Mouse (Mus musculus) cerebellum, postnatal 25 days (tissue): Measurements from ENCODE around the gene Arhgap45.
A peak's percentile ranks its signal among the peaks of the same experiment; 100 is the strongest.

Experiments
- DNase-seq, 2 experiments: peaks; one replicate each; pipeline ENCODE4 v3.0.0; 2021; ENCODE audit warnings: mixed read lengths in 2 of 2

Arhgap45 gene

GRCm38 (mm10) chr10:80016511-80016910 is at the start of gene Arhgap45:
TSS of gene Arhgap45 (plus strand) at chr10:80016653.
- DNase-seq: no peak

GRCm38 (mm10) chr10:79966886-79967400 is 49.5 kb upstream of the Arhgap45 start:
- peak; percentile 81 to 83 for DNase-seq

GRCm38 (mm10) chr10:79968181-79968580 is 48.3 kb upstream of the Arhgap45 start:
- peak; percentile 43 to 44 for DNase-seq

DNA sequence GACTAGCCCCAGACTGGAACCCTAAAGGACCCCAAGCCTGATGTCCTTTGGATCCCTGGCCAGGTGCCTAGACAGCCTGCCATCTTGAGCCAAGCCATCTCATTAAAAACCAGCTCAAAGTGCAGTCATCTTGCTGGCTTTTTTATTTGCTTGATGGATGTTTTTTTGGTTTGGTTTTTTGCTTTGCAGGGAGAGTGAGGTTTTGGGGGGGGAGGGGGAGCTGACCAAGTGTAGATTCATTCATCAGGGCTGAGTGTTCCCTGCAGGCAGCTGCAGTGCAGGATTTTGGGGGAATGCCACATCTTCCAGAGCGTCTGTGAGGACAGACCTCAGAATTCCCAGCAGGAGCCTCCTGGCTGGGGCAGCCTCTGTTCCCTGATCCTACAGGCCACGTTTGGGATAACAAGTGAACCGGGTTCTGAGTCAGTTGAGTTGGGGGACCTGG is 47.3 kb upstream of the Arhgap45 start:
- peak in 1 of 2 experiments; percentile 52 for DNase-seq

DNA sequence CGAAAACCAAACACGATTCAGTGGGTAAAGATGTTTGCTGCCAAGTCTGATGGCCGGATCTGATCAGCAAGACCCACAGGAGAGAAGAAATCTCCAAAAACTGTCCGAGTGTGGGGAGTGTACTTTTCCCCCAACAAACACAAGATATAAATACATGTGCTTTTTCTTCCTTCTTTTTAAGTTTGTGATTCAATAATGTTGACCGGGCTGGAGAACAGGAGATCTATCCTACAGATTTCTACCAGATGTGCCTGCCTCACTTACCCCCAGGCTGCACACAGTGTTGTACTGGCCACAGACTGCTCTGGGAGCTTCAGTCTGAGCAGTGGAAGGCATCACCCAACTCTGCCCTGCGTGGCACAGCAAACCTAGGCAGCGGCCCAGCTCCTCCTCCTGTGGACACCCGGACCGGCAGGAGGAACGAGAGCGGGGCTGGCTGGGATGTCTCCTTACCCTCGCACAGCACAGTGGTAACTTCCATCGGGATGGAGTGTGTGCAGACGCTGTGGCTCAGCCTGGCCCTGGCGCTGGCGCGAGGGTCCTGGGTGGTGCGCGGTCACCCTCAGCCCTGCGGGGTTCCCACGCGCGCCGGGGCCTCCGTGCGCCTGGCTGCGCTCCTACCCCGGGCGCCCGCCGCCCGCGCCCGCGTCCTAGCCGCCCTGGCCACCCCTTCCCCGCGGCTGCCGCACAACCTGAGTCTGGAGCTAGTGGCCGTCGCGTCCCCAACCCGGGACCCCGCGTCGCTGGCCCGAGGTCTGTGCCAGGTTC is 45.9 kb upstream of the Arhgap45 start, which contains the start of gene Grin3b:
TSS of gene Grin3b (plus strand) at position 301 of the 768 bp plus-strand sequence.
- peak; percentile 54 to 62 for DNase-seq

- peak in 1 of 2 experiments; percentile 47 for DNase-seq
These were observed 45.3 kb upstream of the Arhgap45 start for GRCm38 (mm10) chr10:79971183-79971497.

DNA sequence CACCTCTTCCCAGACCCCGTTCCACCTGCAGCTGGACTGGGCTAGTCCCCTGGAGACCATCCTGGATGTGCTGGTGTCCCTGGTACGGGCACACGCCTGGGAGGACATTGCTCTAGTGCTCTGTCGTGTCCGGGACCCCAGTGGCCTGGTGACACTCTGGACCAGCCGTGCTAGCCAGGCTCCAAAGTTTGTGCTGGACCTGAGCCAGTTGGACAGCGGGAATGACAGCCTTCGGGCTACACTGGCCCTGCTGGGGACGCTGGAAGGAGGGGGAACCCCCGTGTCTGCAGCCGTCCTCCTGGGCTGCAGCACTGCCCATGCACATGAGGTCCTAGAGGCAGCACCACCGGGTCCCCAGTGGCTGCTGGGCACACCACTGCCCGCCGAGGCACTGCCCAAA is 43.6 kb upstream of the Arhgap45 start:
- peak; percentile 28 to 49 for DNase-seq

DNA sequence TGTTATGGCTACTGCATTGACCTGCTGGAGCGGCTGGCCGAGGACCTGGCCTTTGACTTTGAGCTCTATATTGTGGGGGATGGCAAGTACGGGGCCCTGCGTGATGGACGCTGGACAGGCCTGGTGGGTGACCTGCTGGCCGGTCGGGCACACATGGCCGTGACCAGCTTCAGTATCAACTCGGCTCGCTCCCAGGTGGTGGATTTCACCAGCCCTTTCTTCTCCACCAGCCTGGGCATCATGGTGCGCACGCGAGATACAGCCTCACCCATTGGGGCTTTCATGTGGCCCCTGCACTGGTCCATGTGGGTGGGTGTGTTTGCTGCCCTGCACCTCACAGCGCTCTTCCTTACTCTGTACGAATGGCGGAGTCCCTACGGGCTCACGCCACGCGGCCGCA is 42.4 kb upstream of the Arhgap45 start:
- DNase-seq: no peak

- no peak for DNase-seq
These were observed 41.8 kb upstream of the Arhgap45 start for GRCm38 (mm10) chr10:79974668-79975067.

DNA sequence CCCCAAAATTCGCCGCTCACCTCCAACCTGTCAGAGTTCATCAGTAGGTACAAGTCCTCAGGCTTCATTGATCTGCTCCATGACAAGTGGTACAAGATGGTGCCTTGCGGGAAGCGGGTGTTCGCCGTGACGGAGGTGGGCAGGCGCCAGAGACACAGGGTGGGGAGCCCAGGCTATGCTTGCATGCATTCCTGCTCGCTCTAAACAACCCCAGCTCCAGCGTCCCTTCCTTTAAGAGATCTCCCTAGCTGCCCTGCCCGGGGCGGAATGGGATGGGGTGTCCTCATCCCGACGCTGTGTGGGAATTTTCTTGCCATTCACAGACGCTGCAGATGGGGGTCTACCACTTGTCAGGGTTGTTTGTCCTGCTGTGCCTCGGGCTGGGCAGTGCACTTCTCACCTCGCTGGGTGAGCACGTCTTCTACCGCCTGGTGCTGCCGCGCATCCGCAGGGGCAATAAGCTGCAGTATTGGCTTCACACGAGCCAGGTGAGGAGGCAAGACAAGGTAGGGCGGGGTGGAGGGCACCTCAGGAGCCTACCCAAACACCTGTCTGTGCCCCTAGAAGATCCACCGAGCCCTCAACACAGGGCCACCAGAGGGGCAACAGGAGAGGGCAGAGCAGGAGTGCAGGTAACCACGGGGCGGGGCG is 40.3 kb upstream of the Arhgap45 start:
- DNase-seq: no peak

GRCm38 (mm10) chr10:79976722-79977107 is 39.7 kb upstream of the Arhgap45 start:
- peak in 1 of 2 experiments; percentile 32 for DNase-seq

GRCm38 (mm10) chr10:79977324-79977723 is 39.1 kb upstream of the Arhgap45 start:
- peak in 1 of 2 experiments; percentile 30 for DNase-seq

DNA sequence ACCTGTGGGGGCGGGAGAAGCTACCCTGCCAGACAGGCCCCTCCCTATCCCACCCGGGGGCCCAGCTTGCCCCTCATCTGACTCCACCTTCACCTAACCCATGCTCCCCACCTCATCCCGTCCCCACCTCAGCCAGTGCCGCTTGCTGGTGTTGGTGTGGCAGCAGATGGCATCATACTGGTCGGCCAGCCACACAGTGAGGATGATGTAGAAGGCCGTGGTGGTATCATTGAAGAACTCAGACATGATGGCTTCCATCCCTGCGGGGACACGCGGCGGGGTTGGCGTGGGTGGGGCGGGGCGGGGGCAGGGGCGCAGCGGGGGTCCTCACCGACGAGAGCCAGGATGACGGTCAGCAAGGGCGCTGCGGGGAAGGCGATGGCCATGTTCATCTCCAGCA is 38.4 kb upstream of the Arhgap45 start:
- DNase-seq: no peak

DNA sequence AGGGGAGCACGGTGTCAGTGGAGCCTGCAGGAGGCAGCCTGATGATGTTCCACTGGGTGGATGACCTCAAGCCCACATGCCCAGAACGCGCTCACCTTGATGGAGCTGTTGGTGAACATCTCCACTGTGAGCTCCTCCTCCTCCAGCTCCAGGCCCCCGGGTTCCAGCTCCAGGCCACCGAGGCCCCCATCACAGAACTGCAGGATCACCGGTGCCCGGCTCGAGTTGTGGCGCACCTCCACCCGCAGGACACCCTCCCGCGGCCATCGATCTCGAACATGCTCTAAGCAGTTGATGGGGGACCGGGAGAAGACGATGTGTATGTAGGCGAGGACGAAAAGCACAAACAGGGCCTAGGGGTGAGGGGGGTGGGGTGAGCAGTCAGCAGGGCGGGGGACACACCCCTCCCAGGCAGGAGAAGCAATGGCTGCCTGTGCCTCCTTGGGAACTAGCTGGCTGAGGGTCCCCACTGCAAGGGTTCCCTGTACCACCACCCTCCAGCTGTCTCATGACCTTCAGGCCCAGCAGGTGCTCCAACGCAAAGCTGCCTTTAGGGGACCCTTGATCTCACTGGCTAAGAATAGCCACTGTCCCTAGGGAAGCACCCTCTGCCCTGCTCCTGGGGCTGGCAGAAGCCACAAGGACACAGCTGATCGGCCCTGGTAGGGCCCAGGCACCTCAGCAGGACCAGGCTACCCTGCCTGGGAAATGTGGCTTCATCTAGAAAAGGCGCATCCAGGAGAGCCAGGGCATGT is 36.9 kb upstream of the Arhgap45 start:
- DNase-seq: peak in 1 of 2 experiments; percentile 27

DNA sequence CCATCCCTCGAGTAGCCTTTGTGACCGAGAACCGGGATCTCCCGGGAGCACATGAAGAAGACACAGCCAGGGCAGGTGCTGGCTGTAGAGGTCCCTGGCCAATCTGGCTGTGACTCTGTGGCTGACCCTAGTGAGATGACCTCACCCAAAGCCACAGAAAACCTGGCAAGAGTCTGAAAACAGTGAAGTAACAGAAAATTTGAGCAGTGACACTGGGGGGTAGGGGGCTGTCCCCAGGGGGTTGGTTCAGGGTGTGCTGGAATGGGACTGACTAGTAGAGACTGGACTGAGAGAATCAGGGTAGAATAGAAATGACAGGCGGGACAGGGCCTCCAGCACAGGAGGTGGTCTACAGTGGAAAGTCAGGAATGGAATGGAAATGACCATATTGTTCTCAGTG is 33.2 kb upstream of the Arhgap45 start:
- no peak for DNase-seq

GRCm38 (mm10) chr10:79983670-79984069 is 32.8 kb upstream of the Arhgap45 start:
- peak; percentile 76 to 82 for DNase-seq

GRCm38 (mm10) chr10:79984195-79984816 is 32.1 kb upstream of the Arhgap45 start, which contains the start of gene Tmem259:
TSS of gene Tmem259 (minus strand) at chr10:79984330.
- peak; percentile 88 to 92 for DNase-seq

GRCm38 (mm10) chr10:79984871-79985270 is 31.6 kb upstream of the Arhgap45 start:
- peak; percentile 94 to 96 for DNase-seq

DNA sequence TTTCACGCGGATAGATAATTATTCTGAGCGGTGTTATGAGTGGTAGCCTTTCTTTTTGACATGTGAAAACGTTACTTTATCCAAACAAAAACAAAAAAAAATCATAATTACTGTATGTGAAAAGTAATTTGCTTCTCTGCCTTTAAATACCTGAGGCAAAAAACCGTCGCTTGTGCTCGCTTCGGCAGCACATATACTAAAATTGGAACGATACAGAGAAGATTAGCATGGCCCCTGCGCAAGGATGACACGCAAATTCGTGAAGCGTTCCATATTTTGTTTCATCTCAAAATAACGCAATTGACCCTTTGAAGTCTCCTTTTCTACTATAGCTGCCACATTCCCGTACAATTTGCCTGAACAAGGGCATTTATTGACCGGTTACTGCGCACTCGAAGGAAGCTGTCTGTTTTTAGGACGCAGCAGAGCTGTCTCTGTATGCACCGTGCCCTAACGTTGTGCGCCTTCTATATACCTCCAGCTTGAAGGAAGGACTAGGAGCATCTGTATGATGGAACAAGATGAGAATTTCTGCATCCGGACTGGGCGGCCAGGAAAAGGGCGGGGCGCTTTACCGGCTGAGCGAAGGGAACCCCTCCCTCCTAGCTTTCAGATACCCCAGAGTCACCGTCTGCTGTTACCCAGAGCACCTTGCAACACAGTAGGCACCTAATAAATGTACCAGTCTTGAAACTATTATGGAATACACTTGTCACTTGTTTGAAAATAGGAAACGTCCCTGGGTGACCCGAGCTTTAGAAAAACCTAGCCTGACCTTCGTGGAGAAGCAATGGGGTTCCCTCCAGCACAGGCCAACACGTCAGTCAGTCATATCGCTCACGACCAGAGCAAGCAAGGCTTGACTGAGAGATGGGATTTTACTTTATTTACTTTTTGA is 30.9 kb upstream of the Arhgap45 start:
- peak; percentile 83 to 84 for DNase-seq

- peak; percentile 59 to 66 for DNase-seq
These were observed 30.1 kb upstream of the Arhgap45 start for GRCm38 (mm10) chr10:79986232-79986878.

DNA sequence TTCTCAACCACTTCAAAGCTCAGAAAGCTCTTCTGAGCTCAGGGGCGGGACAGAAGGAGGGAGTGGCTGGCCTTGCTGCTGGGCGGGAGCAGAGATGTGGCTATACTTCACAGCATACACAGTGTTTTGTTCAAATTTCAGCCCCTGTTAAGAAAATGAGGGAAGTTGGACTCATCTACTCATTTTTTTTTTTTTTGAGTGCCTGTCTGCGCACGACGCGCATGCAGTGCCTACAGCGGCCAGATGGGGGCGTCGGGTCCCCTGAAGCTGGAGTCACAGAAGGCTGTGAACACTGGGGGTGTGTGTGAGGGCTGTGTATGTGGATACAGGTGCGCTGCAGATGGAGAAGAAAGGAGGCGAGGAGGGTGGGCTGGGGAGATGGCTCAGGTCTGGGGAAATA is 29.5 kb upstream of the Arhgap45 start:
- peak; percentile 92 to 96 for DNase-seq
